In the genomic region with DNA sequence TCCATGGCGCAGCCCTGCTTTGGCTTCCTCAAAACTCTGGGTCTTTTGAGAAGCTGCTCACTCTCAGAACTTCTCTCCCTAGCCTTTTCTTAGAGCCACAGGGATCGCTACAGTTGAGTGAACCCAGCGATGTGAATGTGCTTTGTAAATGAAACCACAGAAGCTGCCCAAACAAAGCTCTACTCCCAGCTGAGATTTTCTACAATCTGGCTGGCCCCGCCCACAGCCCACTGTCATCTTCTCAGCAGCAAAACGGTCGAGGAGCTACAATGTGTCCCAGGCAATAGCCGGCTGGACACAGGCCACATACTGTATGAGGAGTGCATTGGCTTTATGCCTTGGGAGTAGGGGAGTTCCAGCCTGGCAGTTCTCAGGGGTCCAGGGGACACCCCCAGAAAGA, we compare ENCODE assay signal across 11 mouse cellular contexts. TPM values are rescaled to one million over a fixed set of nuclear protein-coding genes. Genes with fewer than 3 reads are reported as not detected.
DNase-seq lines count a peak whose midpoint lies in the region; ATAC-seq lines count a peak whose summit lies in the region.
"Had no signal": no experiment of that assay in that cellular context is flagged by ENCODE, and none has a peak within 500 bp of the region (broad histone marks: within the 10 kb centered on the region; RNA-seq: fewer than 3 reads in every experiment).

No protein-coding gene starts in this region.

- peaks cover 21% of the 10 kb centered on the region for H3K36me3 ChIP-seq in heart, embryonic 11.5 days (ENCODE audit: control insufficient read depth, insufficient read depth, low read length)
- peaks cover 7% of the 10 kb centered on the region for H3K36me3 ChIP-seq in neural tube, embryonic 11.5 days (ENCODE audit: control insufficient read depth, insufficient read depth, low read length)
- peaks cover 36% of the 10 kb centered on the region for H3K36me3 ChIP-seq in limb, embryonic 15.5 days

- no peak overlapping the region for H3K9ac ChIP-seq in heart, embryonic 11.5 days (ENCODE audit: low read depth, low read length)
- no peak overlapping the region for H3K9ac ChIP-seq in neural tube, embryonic 11.5 days (ENCODE audit: low read length)
- no peak overlapping the region for H3K9ac ChIP-seq in limb, embryonic 15.5 days

- no peak overlapping the region for H3K4me3 ChIP-seq in heart, embryonic 11.5 days (ENCODE audit: low read depth, low read length)
- H3K4me3 ChIP-seq in neural tube, embryonic 11.5 days (ENCODE audit: low read depth, low read length) = no peak overlapping the region
- H3K4me3 ChIP-seq in limb, embryonic 15.5 days = no peak overlapping the region

- H3K27me3 ChIP-seq in heart, embryonic 11.5 days (ENCODE audit: control insufficient read depth, insufficient read depth, low read length) = no peaks in the 10 kb centered on the region
- H3K27me3 ChIP-seq in neural tube, embryonic 11.5 days (ENCODE audit: control insufficient read depth, insufficient read depth, low read length) = no peaks in the 10 kb centered on the region
- H3K27me3 ChIP-seq in limb, embryonic 15.5 days = no peaks in the 10 kb centered on the region

- no peaks in the 10 kb centered on the region for H3K9me3 ChIP-seq in heart, embryonic 11.5 days (replicated peaks; ENCODE audit: control insufficient read depth, low read length)
- H3K9me3 ChIP-seq in neural tube, embryonic 11.5 days (ENCODE audit: control insufficient read depth, low read length) = no peaks in the 10 kb centered on the region
- no peaks in the 10 kb centered on the region for H3K9me3 ChIP-seq in limb, embryonic 15.5 days

- WGBS in heart, embryonic 11.5 days (ENCODE audit: insufficient replicate concordance) = 55% methylated on average over 7 of the region's 7 CpGs
- 43% methylated on average over 7 of the region's 7 CpGs for WGBS in neural tube, embryonic 11.5 days
- 47% methylated on average over 7 of the region's 7 CpGs for WGBS in limb, embryonic 15.5 days

- H3K27ac ChIP-seq in heart, embryonic 11.5 days (ENCODE audit: low read depth, low read length) = no peak overlapping the region
- no peak overlapping the region for H3K27ac ChIP-seq in neural tube, embryonic 11.5 days (ENCODE audit: low read depth, low read length)
- H3K27ac ChIP-seq in limb, embryonic 15.5 days = 0 out of 2 replicates have a peak overlapping the region, but pooled peaks have one; percentile 47

- DNase-seq in heart, adult 11 months = peak; percentile 92
- peak; percentile 37 for DNase-seq in neural tube, embryonic 11.5 days (ENCODE audit: low spot score)
- no peak for DNase-seq in neural tube, embryonic 10.5 days (ENCODE audit: extremely low spot score, low spot score)
- no peak for DNase-seq in adrenal gland, postnatal 36 days
- no peak for DNase-seq in urinary bladder, adult 2 months (ENCODE audit: low spot score)
- DNase-seq: gastrocnemius, postnatal 25 days had no signal

- no peak for ATAC-seq in heart, embryonic 11.5 days (replicated peaks; ENCODE audit: insufficient number of reproducible peaks, low FRiP score, low TSS enrichment)
- no peak for ATAC-seq in neural tube, embryonic 11.5 days (ENCODE audit: insufficient read depth, low FRiP score, low TSS enrichment)
- no peak for ATAC-seq in limb, embryonic 15.5 days (ENCODE audit: insufficient number of reproducible peaks, low FRiP score, low TSS enrichment, low read depth)
- ATAC-seq in granulocyte monocyte progenitor cell, adult 5-6 weeks (replicated peaks; ENCODE audit: poor library complexity, severe bottlenecking) = no peak

- peaks cover 39% of the 10 kb centered on the region for H3K4me1 ChIP-seq in heart, embryonic 11.5 days (ENCODE audit: control insufficient read depth, insufficient read depth, low read length)
- H3K4me1 ChIP-seq in neural tube, embryonic 11.5 days (ENCODE audit: control insufficient read depth, insufficient read depth, low read length) = peaks cover 3% of the 10 kb centered on the region; the same call in 1 of the 2 replicates
- peaks cover 88% of the 10 kb centered on the region for H3K4me1 ChIP-seq in limb, embryonic 15.5 days

- no peak overlapping the region for H3K4me2 ChIP-seq in heart, embryonic 11.5 days
- no peak overlapping the region for H3K4me2 ChIP-seq in neural tube, embryonic 11.5 days (ENCODE audit: low read depth)
- no peak overlapping the region for H3K4me2 ChIP-seq in limb, embryonic 15.5 days

RNA-seq across cellular contexts. Expression of gene Aagab, which starts 51.2 kb away (rescaled TPM):
- polyA plus RNA-seq in heart, embryonic 11.5 days (2014; fragmentation: Nextera tagmentation; extraction: Ambion mirVana) = 20.9 and 25.9 TPM in 2 replicates
- polyA plus RNA-seq in neural tube, embryonic 11.5 days (2014; fragmentation: Nextera tagmentation; extraction: Ambion mirVana) = 51.9 and 54.3 TPM in 2 replicates
- 25.7 and 30.5 TPM in 2 replicates for polyA plus RNA-seq in limb, embryonic 15.5 days (2015; fragmentation: Nextera tagmentation; extraction: Ambion mirVana)
- total RNA-seq in adrenal gland, postnatal 36 days (2021) = 10 to 100 TPM; 33.4 to 34.6 TPM
- total RNA-seq in granulocyte monocyte progenitor cell, adult 5-6 weeks (2014; fragmentation: Nextera tagmentation) = 24.9 and 30.8 TPM in 2 replicates
- total RNA-seq in granulocyte monocyte progenitor cell, adult 5-6 weeks (2017) = 35.8 and 57.0 TPM in 2 replicates
- polyA plus RNA-seq in urinary bladder, adult 2 months (2012; rRNA removed) = 16.7 and 19.3 TPM in 2 replicates

RNA-seq across cellular contexts. Expression of gene Iqch, which starts 51.4 kb away (rescaled TPM):
- 0.11 TPM in 1 of 2 replicates, not detected in the other for polyA plus RNA-seq in heart, embryonic 11.5 days (2014; fragmentation: Nextera tagmentation; extraction: Ambion mirVana)
- 0.12 and 0.19 TPM in 2 replicates for polyA plus RNA-seq in neural tube, embryonic 11.5 days (2014; fragmentation: Nextera tagmentation; extraction: Ambion mirVana)
- polyA plus RNA-seq in limb, embryonic 15.5 days (2015; fragmentation: Nextera tagmentation; extraction: Ambion mirVana) = 0.06 and 0.13 TPM in 2 replicates
- not detected for total RNA-seq in adrenal gland, postnatal 36 days (2021)
- total RNA-seq in granulocyte monocyte progenitor cell, adult 5-6 weeks (2014; fragmentation: Nextera tagmentation) = not detected in 2 replicates
- not detected in 2 replicates for total RNA-seq in granulocyte monocyte progenitor cell, adult 5-6 weeks (2017)
- polyA plus RNA-seq in urinary bladder, adult 2 months (2012; rRNA removed) = 0.03 TPM in 1 of 2 replicates, not detected in the other
- total RNA-seq: gastrocnemius, postnatal 25 days; megakaryocyte, adult 5-6 weeks had no signal
- polyA plus RNA-seq: embryonic facial prominence, embryonic 11.5 days had no signal

Comparison
In these comparisons a context has a peak if more than half of its experiments do, and no peak if none do; other contexts are left out.
1. DNase-seq: peak in heart, adult 11 months (single experiment) and neural tube, embryonic 11.5 days (single experiment); none in neural tube, embryonic 10.5 days (single experiment), adrenal gland, postnatal 36 days (0 of 2) and urinary bladder, adult 2 months (single experiment).